Mouse (Mus musculus): ENCODE data around the gene Agtr1a.

Agtr1a gene

DNA sequence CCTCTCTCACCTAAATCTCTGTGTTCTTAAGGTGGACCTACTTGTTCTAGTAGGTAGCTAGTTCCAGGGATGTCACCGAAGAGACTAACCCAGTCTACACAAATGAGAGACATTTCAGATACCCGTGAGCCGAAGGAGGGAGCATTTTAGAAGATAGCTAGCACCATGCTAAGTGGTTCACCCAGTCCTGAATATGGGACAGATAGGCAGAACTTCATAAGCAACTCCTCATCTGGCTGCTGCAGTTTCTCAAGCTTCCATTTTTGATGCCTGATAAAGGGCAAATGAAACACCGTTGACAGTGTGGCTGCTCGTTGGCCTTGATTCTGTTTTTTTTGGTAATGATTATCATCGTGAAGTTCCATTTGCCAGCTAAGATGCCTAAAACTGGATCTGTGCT, 25.8 kb downstream of the Agtr1a start:
- DNase-seq (ENCODE audit: low read depth, low spot score), result no peak

DNA sequence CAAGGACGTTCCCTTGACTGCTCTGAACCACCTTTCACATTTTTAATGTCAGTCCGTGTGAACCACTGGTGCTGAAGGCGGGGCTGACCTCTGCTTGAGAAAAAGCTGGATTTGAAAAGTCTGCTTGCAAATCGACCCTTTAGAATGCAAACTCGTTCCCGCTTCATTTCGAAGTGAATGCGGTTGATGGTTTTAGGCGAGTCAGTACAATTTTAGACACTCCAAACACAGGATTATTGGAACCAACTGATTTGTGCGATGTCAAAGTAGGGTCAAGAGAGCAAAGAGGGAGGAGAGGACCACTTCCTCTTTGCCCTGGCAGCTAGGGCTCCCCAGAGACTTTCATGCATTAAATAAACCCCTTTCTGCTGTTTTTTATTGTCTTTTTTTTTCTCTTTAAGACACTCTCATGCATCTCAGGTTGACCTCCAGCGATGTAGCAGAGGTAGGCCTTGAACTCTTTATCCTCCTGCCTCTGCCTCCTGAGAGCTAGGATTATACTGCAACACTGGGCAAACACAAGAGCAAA, 27.9 kb downstream of the Agtr1a start:
- peak; percentile 13 for DNase-seq (ENCODE audit: low read depth, low spot score)

DNA sequence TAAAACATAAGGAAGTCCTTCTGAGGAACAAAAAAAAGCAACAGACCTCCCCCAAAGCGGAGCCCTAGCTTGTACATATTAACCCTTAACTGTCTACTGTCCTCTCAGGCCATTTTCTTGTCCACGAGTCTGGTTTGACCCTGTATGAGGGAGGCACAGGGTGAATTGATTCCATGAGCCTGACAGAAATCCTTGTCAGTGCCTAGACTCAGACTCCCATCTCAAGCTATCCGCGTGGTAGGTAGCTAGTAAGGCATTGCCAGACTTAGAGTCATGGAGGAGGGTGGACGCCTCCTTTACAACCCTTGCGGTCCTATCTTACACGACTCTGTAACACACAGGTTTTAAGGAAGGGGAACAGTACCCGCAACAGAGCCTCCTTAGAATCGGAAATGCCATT, 28.5 kb downstream of the Agtr1a start:
- DNase-seq (ENCODE audit: low read depth, low spot score), result no peak

DNA sequence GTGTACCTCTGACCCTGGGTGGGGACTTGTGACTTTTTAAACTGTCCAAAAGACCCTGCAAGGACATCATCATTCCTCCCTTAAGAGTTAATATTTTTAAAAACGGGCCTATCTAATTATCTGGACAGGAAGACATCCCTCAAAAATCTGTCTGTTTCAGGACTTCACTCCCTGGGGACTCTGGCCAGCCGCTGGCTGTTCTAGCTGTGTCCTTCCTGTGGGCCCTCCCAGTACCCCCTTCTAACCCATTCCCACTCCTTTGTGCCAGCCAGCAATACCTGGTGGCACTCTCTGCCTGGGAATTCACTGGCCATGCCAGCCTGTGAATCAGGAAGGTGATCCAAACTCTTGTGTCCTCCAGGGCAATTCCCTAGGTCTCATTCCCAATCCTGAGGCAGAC, 29.1 kb downstream of the Agtr1a start:
- no peak for DNase-seq (ENCODE audit: low read depth, low spot score)

DNA sequence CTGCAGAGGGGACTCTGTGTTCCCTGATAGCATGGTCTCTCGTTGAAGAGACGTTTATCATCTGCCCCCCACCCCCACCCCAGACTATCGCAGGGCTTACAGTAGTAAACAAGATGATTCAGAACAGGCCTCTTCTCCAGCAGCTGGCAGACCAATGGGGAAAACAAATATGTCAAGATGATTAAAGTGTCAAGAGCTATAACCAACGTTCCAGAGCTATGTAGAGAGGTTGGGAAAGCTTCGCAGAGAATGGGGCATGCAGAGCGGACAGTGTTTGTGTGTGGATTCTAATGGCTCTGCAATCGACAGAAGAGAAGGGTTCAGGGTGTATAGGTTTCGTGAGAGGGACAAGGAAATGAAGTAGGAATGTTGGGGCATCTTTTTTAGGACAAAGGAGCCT, 31.9 kb downstream of the Agtr1a start:
- DNase-seq (ENCODE audit: low read depth, low spot score), result no peak

DNA sequence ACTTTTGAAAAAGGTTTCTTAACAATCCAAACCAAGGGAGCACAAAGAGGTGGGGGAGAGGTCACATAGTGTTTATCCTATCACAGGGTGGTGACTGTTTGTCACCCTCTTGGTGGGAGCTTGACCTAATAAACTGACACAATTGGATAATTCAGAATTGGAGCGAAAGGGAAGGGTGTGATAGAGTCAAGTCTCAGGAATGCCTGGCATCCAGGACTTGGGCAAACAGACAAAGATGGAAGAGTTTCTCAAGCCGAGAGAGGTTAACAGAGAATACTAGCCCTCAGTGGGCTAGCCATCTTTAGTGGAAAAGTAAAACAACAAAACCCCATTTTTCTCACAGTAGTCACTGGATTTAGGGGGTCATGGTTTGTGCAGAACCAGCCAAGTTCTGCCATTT, 32.5 kb downstream of the Agtr1a start:
- DNase-seq (ENCODE audit: low read depth, low spot score), result peak; percentile 55

DNA sequence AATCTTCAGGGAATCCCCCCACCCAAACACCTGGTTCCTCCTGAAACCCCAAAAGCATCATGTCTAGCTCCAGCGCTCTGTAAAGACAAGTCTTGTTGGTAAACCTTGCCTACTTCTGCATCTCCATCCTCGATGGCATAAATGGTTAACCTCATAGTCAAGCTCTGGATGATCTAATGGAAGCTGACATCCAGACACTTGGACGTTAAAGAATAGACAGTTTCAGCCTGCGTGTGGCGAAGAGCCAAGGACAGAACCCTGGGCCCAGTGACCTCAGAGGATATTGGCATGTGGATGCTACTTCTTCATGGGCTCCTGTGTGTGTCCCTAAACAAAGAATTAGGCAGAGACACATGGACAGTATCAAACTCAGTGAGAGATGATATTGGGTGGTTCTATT, 42.6 kb downstream of the Agtr1a start:
- no peak for DNase-seq (ENCODE audit: low read depth, low spot score)

DNA sequence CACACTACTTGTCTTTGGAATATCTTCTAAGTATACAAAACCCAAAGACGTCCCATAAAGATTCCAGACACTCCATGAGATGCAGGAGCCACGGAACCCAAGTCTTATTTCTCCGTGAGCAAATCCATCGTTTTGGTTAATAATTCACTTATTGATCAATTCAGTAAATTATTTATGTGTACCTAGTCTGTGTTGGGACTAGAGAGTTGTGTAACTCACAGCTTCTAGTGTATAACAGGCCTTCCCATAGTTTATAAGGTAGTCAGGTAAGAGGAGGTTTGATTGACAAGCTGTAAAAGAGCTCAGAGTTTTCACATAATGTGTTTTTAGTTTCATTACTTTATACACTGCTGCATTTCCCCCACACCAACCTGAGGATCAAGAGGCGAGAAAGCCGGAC, 48.9 kb downstream of the Agtr1a start:
- no peak for DNase-seq (ENCODE audit: low read depth, low spot score)

DNA sequence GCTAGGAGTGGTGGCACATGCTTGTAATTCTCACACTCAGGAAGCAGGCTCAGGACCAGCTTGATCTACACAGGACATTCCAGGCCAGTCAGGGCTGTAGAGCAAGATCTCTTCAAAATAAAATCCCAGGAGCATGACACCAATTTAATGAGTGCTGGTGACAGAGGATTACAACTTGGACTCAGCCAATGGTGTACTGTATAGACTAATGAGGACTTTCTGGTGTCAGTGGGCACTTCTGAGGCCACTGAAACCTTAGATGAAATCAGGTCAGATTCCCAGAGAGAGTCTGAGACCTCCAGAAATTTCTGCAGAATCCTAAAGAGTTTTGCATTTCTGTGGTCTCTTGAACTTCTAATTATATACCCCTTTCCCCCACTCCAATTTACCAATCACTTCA, 57.9 kb downstream of the Agtr1a start:
- DNase-seq (ENCODE audit: low read depth, low spot score), result no peak

DNA sequence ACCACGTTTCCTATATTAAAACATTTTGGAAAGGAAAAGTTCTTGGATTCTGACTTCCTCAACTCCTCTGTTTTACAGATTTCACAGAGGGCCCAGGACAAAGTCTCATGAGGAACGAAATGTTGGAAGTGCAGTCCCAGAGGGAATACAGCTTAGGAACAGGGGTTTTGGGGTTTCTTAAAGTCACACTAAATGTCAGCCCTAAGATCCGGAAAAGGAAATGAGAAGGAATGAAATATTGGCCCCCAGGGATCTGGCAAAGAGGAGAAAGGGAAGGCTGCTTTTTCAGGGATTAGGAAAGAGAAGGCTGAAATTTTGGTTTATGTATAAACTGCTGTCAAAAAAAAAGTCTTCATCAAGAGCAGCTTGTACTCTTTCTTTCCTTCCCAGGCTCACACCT, 60.2 kb downstream of the Agtr1a start:
- no peak for DNase-seq (ENCODE audit: low read depth, low spot score)

DNA sequence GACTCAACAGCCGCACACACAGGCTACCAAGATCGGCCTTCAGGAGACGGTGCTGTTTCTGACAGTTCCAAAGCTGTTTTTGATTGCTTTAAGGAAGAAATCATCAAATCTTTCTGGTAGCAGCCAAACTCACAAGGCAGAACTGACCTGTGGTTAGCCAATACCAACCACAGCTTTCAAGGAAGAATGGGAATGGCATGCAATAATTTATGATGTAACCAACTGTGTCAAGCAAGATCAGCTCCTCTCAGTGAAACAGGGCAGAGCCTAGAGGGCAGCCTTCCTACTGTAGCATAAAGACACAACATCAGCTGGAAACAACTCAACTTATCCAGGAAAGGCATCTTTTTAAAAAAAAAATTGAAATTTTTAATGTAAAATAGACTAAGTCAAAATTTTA, 62.6 kb downstream of the Agtr1a start:
- no peak for DNase-seq (ENCODE audit: low read depth, low spot score)

DNA sequence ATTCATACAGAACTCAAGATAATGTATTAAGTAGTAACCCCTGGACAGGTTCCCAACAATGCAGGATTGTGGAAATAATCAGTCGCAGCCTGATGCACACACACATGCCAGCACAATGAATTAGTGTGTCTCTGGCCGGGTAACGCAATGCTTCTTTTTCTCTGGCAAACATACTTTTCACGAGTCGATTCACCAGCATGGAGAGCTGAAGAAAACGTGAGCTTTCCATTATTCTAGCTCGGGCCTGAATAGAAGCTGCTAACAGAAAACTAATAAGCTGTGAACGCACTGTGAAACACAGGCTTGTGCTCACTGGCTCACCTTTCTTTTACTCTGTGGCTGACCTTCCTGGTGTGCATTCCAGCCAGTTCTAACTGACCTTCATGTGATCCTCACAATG, 64.4 kb downstream of the Agtr1a start:
- DNase-seq (ENCODE audit: low read depth, low spot score), result no peak

DNA sequence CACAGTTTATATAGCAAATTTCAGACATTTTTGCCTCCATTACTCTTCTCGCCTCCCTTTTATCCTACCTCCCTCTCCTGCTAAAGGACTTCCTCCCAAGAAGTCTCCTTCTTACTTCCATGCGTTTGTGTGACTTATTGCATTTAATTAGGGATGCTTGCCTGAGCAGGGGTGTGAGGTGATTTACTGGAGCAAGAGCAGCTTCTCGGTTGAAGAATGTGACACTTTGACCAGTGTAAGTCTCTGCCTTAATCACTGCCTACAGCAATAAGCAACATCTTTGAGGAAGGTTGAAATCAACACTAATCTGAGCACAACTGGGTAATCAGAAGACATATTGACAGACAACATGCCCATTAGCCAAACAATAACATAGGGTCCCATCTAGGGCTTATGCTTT, 67.6 kb downstream of the Agtr1a start:
- DNase-seq (ENCODE audit: low read depth, low spot score), result no peak

DNA sequence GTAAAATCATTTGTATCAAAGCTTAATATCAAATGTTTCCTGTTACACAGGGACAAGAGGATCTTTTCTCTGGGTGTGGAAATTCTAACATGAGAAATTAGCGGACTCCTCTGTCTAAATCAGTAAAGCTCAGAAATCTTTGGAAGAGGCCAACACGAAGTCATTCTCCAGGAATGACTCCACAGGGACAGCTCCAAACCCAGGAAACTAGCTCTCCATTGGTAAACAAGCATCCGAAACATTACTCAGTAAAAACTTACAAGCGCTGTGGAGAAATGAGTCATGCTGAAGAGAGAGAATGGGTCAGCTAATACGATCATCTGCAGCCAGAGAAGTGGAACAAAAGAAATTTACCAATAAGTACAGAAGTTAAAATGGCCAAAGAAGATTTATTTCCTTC, 82.4 kb downstream of the Agtr1a start:
- no peak for DNase-seq (ENCODE audit: low read depth, low spot score)

DNA sequence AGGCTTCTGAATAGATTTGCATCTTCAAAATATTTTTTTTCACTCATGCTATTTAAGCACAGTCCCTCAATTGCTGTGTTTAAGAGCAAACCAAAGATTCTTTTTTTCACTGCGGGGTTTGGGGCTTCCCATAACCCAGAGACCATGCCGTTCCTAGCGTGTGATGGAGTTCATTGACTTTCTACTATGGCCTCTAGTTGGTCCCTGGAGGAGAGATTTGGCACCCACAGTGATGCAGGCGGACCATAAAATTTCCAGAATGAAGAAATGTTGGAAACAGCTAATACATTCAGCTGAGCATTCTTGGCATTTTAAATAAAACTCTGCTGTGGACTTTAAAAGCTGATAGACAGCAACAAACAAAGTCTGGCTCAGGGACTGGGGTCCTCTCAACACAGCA, 90.8 kb downstream of the Agtr1a start:
- DNase-seq (ENCODE audit: low read depth, low spot score), result no peak

DNA sequence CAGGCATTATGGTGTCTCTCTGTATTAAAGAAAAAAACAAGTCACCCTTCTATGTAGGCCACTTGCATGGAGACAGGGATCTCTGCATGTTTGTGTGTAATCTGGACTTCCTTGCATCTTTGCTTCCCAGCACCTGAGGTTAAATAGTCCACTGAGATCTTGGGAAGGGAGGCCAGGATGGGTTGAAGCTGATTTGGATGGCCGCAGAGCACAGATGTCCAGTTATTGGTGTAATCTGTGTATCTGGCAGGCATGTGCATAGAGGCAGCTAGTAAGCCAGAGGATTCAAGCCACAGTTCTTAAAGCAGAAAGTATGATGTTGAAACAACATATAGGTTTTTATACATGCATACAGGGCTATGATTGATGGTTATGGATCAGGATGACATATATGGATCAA, 91.2 kb downstream of the Agtr1a start:
- no peak for DNase-seq (ENCODE audit: low read depth, low spot score)
